Mouse (Mus musculus): Measurements from ENCODE around the gene Kcnab2.

Kcnab2 gene

DNA sequence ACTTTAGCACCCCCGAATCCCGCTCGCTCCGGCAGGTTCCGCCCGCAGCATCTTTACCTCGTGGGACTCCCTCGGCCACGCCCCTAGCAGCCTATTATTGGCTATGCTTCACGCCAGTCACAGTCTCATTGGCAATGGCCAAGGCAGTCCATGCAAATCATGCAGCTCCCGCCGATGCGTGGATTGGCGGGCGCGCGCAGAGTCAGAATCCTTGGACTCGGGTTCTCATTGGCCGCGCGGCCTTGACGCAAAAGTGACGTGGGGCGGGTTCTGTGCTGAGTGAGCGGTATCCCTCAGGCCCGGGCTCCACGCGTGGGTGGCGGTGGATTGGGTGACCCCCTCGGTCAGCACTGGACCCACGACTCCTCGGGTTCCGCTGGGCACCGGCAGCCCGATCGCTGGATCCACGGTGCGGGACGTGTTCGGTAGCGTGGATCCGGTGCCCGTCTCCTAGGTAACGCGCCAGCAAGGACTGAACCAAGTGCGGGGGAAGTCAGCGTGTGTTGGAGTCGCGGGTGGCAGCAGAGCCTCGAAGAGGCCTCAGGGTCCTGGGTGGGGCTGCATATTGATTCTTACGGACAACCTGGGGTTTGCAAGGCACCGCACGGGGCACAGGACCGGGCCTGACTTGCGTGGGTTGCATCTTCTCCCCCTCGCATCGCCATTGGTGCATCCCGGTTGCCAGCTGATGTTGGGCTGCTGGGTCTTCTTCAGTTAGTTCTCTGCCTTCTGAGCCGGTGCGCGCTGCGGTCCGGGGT is at the start of gene Kcnab2:
Kcnab2 (minus strand) TSS at position 406 of the 758 bp plus-strand sequence.
- peak; percentile 100 for DNase-seq (ENCODE audit: low spot score)

DNA sequence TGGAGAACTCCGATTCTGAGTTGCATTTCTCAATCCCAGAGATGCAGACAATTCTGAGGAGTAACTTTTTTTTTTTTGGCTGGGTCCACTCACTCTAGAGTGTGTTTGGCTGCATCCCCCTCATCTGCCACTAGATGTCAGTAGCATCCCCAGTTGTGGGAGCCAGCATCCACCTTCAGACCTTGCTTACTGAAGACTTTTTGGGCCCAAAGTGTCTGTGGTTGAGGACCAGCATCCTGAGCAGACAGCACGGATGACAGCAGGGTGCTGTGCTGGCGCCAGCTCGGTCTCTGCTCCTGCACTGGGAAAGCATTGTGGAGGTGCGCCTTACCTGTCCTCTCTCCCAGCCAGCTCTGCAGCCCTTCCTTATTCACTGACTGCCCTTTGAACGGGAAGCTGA is 42.4 kb upstream of the Kcnab2 start:
- peak; percentile 59 for DNase-seq (ENCODE audit: low spot score)

- DNase-seq (ENCODE audit: low spot score): no peak
Measured at GRCm38 (mm10) chr4:152519106-152519505, 41.4 kb upstream of the Kcnab2 start.

- no peak for DNase-seq (ENCODE audit: low spot score)
Measured at GRCm38 (mm10) chr4:152514884-152515283, 37.2 kb upstream of the Kcnab2 start.

DNA sequence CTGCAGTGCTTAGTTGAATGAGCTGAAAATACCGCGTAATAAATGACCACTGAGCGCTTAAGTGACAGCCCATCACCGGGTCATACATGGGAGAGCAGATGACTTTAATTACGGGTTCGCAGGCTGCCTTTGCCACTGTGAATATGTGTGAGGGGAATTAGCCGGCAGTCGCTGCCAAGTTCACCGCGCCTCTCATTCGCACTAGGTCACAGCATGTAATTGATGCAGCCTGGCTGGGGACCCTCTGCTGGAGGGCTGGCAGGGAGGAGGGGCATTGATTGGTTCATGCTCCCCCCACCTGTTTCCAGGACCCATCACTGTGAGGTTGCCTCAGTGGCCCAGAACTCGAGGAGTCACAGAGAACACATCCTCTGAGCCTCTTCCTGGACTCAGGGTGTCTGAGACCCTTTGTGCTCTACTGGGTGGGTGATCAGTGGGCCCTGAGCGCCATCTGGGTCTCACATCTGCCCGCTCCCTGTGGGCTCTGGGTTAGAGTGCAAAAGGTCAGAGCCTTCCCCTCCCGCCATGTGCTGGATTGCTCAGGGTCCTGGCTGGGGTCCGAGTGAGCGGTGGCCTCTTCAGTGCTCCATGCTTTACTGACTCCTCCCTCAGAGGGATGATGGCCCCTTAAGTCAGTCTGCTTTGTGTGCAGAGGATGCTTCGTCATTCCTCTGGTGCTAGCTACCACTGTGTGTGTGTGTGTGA is 34.7 kb upstream of the Kcnab2 start:
- no peak for DNase-seq (ENCODE audit: low spot score)

- no peak for DNase-seq (ENCODE audit: low spot score)
Measured at GRCm38 (mm10) chr4:152494360-152494879, 16.7 kb upstream of the Kcnab2 start.

DNA sequence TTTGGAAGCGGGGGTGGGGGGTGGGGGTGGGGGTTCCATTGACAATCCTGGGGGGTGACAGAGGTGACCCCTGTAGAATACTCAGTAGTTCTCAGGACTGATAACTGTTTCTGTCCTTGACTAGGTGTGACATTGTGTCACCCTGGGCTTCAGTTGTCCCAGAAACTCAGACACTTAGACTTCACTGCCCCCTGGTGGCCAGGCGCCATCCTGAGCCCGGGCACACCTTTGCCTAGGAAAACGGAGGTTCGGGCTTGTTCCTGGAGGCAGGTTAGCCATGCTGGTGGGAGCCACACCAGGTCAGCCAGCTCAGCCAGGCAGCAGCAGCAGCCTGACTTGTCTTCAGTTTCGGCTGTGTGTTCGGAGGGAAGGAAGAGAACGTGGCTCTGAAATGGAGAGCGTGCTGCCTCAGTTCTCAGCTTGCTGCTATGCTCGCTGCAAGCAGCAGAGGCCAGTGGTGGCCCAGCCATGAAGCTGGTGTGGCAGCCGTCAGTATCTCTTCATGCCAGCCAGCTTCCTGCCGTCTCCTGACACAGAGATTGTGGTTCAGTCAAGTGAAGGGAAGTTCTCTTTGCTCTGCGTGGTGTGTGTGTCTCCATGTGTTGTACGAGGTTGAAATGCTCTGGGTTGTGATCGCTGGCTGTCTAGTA is 13.7 kb upstream of the Kcnab2 start:
- DNase-seq (ENCODE audit: low spot score): peak; percentile 74

DNA sequence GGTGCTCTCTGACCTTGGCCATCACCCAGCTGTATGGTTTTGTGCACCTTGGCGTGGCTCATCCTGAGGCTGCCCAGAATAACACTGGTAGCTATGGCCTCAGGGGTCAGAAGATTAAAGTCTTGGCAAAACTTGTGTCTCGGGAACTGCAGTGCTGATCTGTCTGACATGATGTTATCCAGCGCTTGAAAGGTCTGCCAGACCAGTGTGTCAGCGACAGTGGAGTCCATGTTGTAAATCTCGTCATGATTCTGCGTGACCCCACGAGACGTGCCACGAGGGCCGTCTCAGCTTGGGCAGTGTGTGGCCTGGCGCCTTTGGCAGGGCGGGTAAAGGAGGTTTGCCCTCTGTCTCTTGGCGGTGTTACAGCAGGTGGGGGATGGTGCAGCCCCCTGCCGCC is 12.6 kb upstream of the Kcnab2 start:
- no peak for DNase-seq (ENCODE audit: low spot score)

- no peak for DNase-seq (ENCODE audit: low spot score)
Measured at GRCm38 (mm10) chr4:152488046-152488445, 10.4 kb upstream of the Kcnab2 start.

- DNase-seq (ENCODE audit: low spot score): no peak
Measured at GRCm38 (mm10) chr4:152480426-152480825, 2.8 kb upstream of the Kcnab2 start.

GRCm38 (mm10) chr4:152478224-152478567 is 525 bp upstream of the Kcnab2 start:
- DNase-seq (ENCODE audit: low spot score): no peak

DNA sequence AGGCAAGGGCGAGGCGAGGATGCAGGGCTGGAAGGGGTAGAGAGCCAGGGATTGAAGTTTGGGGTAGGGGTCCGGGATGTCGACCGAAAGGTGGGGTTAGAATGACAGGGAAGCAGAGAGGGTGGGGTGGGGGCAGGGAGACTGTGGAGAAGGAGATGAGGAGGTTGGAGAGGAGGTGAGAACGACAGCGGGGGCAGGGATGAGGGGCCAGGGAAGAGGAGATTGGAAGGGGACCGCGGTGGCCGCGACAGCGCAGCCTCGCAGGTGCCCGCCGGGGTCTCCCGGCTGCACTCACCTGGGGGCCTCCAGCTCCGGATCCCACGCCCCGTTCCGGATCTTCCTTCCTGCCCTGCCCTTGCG is 585 bp downstream of the Kcnab2 start:
- DNase-seq (ENCODE audit: low spot score): no peak

GRCm38 (mm10) chr4:152476427-152477023 is 1.1 kb downstream of the Kcnab2 start, which contains the start of gene Nphp4:
Gene Nphp4 (plus strand): TSS chr4:152476706.
- no peak for DNase-seq (ENCODE audit: low spot score)

GRCm38 (mm10) chr4:152475941-152476340 is 1.7 kb downstream of the Kcnab2 start:
- no peak for DNase-seq (ENCODE audit: low spot score)

GRCm38 (mm10) chr4:152467951-152468350 is 9.7 kb downstream of the Kcnab2 start:
- DNase-seq (ENCODE audit: low spot score): no peak

DNA sequence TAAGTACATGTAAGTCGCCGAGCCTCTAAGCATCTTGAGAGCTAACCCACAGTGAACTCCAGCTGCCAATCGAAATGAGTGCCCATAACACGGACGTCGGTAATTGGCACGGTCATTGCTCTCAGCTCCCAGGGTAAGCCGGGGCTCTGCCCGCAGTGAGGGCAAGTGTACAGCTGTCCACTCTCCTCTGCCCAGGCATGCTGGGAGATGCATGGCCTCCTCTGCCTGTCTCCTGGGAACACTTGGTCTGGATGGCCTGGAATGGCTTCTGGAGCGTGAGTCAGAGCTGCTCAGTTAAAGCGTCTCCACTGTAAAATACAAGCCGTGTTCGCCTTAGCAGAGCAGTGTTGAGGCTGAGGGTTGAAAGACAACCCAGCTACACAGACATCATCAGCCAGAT is 11.1 kb downstream of the Kcnab2 start:
- DNase-seq (ENCODE audit: low spot score): no peak

DNA sequence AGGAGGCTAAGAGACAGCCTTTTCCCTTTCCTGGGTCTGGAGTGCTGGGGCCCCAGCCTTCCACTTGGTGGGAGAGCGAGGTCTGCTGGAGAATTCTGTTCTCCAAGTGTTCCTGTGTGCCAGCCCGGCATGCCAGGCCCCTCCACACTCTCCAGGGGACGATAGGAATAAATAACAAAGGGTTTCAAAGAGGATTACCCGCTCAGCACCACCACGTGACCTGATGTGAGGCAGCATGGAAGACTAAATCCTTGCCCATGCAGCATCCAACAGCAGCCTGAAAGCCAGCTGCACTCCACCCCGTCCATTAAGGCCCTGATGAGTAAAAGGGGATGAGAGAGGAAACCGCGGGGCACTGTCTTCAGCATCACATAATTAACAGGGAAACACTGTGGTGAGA is 12.6 kb downstream of the Kcnab2 start:
- DNase-seq (ENCODE audit: low spot score): no peak

DNA sequence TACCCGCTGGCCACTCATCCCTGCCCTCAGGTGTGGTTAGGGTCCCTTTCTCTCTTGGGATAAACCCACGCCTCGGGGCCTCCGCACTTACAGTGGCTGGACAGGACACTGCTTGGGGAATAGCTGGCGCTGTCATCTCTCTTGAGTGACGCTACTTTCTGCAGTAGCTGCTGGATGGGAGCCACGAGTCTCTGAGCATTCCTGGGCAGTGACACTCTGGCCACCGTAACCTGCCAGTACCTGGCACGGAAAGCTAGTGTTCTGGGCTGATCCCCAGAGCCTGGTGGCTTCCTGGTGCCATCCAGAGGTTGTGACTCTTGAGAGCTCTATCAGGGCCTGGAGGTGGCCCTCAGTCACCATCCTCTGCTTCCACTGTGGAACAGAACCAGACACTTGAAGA is 14.5 kb downstream of the Kcnab2 start:
- no peak for DNase-seq (ENCODE audit: low spot score)

- DNase-seq (ENCODE audit: low spot score): no peak
Measured at GRCm38 (mm10) chr4:152462516-152462915, 15.2 kb downstream of the Kcnab2 start.

DNA sequence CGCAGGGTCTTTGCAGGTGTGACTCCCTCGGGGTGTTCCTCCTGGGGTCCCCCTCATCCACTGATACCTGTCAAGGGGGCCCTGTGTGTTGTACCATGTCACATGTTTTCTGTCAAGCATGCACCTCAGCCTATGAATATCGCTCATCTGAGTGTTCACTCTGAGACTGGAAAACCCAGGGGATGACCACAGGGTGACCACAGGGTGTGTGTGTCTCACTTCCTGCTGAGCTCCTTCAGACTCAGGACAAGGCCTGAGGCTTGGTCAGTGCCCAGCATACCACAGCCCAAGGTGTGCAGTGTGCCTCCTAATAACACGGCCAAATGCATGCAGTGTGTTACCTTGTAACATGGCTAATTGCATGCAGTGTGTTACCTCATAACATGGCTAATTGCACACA is 20.0 kb downstream of the Kcnab2 start:
- no peak for DNase-seq (ENCODE audit: low spot score)

DNA sequence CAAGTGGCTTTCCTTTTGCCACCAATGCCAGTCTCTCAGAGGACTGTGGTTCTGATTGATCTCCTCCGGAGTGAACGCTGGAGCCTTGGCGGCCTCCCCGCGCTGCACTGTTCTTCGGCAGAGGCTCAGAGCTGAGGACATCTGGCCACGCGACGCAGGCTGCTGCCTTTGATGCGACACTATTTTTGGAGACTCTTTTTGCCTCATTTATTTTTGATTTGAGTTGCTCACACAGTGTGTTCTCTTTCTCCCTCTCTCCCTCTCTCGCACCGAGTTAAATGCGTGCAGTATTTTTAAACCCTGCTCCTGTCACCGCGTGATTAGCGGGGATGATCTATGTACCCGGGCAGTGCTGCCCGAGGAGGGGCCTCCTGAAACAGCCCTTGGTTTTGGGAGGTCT is 21.1 kb downstream of the Kcnab2 start:
- DNase-seq (ENCODE audit: low spot score): no peak

GRCm38 (mm10) chr4:152454153-152454552 is 23.5 kb downstream of the Kcnab2 start:
- no peak for DNase-seq (ENCODE audit: low spot score)

GRCm38 (mm10) chr4:152453079-152453478 is 24.6 kb downstream of the Kcnab2 start:
- DNase-seq (ENCODE audit: low spot score): peak; percentile 83

Data from layer of hippocampus, adult 9-10 months (tissue).